Mouse (Mus musculus) forebrain, embryonic 13.5 days (tissue): ENCODE data around the gene Mypn. TPM values are rescaled to one million over a fixed set of nuclear protein-coding genes. Genes with fewer than 3 reads are reported as not detected.

ENCODE experiments used
- ATAC-seq: fragments of 200-750 bp; cut with Nextera tagmentation; 2 replicates; pipeline ENCODE4 v1.8.0; 2017
- H3K27ac ChIP-seq: fragments of 300-500 bp; sonication (generic); 2 replicates; pipeline ENCODE4 v1.5.1; 2015; ENCODE audit warnings: inconsistent platforms, mild to moderate bottlenecking, moderate library complexity
- H3K27me3 ChIP-seq: fragments of 300-500 bp; sonication (generic); 2 replicates; pipeline ENCODE4 v1.6.1; 2015; ENCODE audit warnings: mild to moderate bottlenecking, inconsistent platforms
- H3K36me3 ChIP-seq: fragments of 300-500 bp; sonication (generic); 2 replicates; pipeline ENCODE4 v1.6.1; 2015; ENCODE audit warnings: mild to moderate bottlenecking, inconsistent platforms; ENCODE audit not compliant: poor library complexity, severe bottlenecking
- H3K4me1 ChIP-seq: fragments of 300-500 bp; sonication (generic); 2 replicates; pipeline ENCODE4 v1.6.1; 2015; ENCODE audit warnings: inconsistent platforms
- H3K4me2 ChIP-seq: fragments of 300-500 bp; sonication (generic); 2 replicates; pipeline ENCODE4 v1.6.1; 2015; ENCODE audit warnings: inconsistent platforms, mild to moderate bottlenecking, moderate library complexity
- H3K4me3 ChIP-seq: fragments of 300-500 bp; sonication (generic); 2 replicates; pipeline ENCODE4 v1.5.1; 2015; ENCODE audit warnings: mild to moderate bottlenecking, inconsistent platforms
- H3K9ac ChIP-seq: fragments of 300-500 bp; sonication (generic); 2 replicates; pipeline ENCODE4 v1.6.1; 2015; ENCODE audit warnings: mild to moderate bottlenecking, inconsistent platforms
- H3K9me3 ChIP-seq: fragments of 300-500 bp; sonication (generic); replicated peaks from 2 replicates; pipeline ENCODE4 v1.6.1; 2016; ENCODE audit warnings: inconsistent platforms
- WGBS: fragments of 180-500 bp; shearing (Covaris S2); methylation state at CpG from one replicate; pipeline ENCODE4 v1.1.7; 2015; 5-methylcytosine and 5-hydroxymethylcytosine counted together
- polyA plus RNA-seq: library from polyadenylated mRNA; unstranded; fragments of >200 nt; fragmentation: Nextera tagmentation; extraction: Ambion mirVana; gene quantifications from 2 replicates; pipeline ENCODE4 v1.2.1, GENCODE M21; 2015

Gene Mypn
- polyA plus RNA-seq, 1 experiment from 2014 or later: not detected

- ATAC-seq: no peak
- Histone ChIP-seq H3K36me3 (no peaks in the 10 kb centered on the region), H3K4me1 (no peaks in the 10 kb centered on the region), H3K27me3 (no peaks in the 10 kb centered on the region), H3K27ac (no peak overlapping the region), H3K4me3 (no peak overlapping the region), H3K4me2 (no peak overlapping the region), H3K9ac (no peak overlapping the region), H3K9me3 (no peaks in the 10 kb centered on the region)
- 84% methylated on average over 14 of the region's 14 CpGs for whole genome bisulfite sequencing
These were observed 83.8 kb downstream of the Mypn start for GRCm38 (mm10) chr10:63119916-63120315.

- H3K9me3 ChIP-seq: no peaks in the 10 kb centered on the region
- no peak overlapping the region for H3K9ac ChIP-seq
- no peaks in the 10 kb centered on the region for H3K4me1 ChIP-seq
- no peaks in the 10 kb centered on the region for H3K36me3 ChIP-seq
- no peak overlapping the region for H3K4me2 ChIP-seq
- 93% methylated on average over 8 of the region's 8 CpGs for WGBS
- no peak overlapping the region for H3K27ac ChIP-seq
- no peaks in the 10 kb centered on the region for H3K27me3 ChIP-seq
- ATAC-seq: no peak
- H3K4me3 ChIP-seq: no peak overlapping the region
These were observed 86.2 kb downstream of the Mypn start for GRCm38 (mm10) chr10:63117583-63117982.

GRCm38 (mm10) chr10:63116376-63116775 lies 87.4 kb downstream of the Mypn start:
- Histone ChIP-seq H3K4me1 (no peaks in the 10 kb centered on the region), H3K36me3 (no peaks in the 10 kb centered on the region), H3K27me3 (no peaks in the 10 kb centered on the region), H3K4me3 (no peak overlapping the region), H3K9ac (no peak overlapping the region), H3K4me2 (no peak overlapping the region), H3K9me3 (no peaks in the 10 kb centered on the region), H3K27ac (no peak overlapping the region)
- WGBS: 96% methylated on average over 9 of the region's 9 CpGs
- ATAC-seq: no peak

- 88% methylated on average over 15 of the region's 15 CpGs for WGBS
- Histone ChIP-seq H3K27me3 (no peaks in the 10 kb centered on the region), H3K4me3 (no peak overlapping the region), H3K9me3 (no peaks in the 10 kb centered on the region), H3K27ac (no peak overlapping the region), H3K4me2 (no peak overlapping the region), H3K9ac (no peak overlapping the region), H3K36me3 (no peaks in the 10 kb centered on the region), H3K4me1 (no peaks in the 10 kb centered on the region)
- ATAC-seq: no peak
These were observed 87.9 kb downstream of the Mypn start for GRCm38 (mm10) chr10:63115881-63116280.

- no peaks in the 10 kb centered on the region for H3K4me1 ChIP-seq
- no peak overlapping the region for H3K9ac ChIP-seq
- no peaks in the 10 kb centered on the region for H3K9me3 ChIP-seq
- ATAC-seq: no peak
- H3K36me3 ChIP-seq: no peaks in the 10 kb centered on the region
- no peaks in the 10 kb centered on the region for H3K27me3 ChIP-seq
- WGBS: 88% methylated on average over 6 of the region's 6 CpGs
- no peak overlapping the region for H3K27ac ChIP-seq
- no peak overlapping the region for H3K4me3 ChIP-seq
- no peak overlapping the region for H3K4me2 ChIP-seq
These were observed 89.9 kb downstream of the Mypn start for GRCm38 (mm10) chr10:63113716-63114360.

GRCm38 (mm10) chr10:63113027-63113604 lies 90.6 kb downstream of the Mypn start:
- H3K4me1 ChIP-seq: no peaks in the 10 kb centered on the region
- WGBS: 51% methylated on average over 5 of the region's 5 CpGs
- 0 out of 2 replicates have a peak, but pooled peaks have one; percentile 30 for ATAC-seq

GRCm38 (mm10) chr10:63100657-63101056 lies 103.1 kb downstream of the Mypn start:
- Histone ChIP-seq H3K4me3 (peak overlapping the region; percentile 64), H3K9ac (peak overlapping the region; percentile 73), H3K4me1 (peaks cover 15% of the 10 kb centered on the region; the same call in 1 of the 2 replicates), H3K27me3 (peaks cover 9% of the 10 kb centered on the region; the same call in 1 of the 2 replicates), H3K4me2 (peak overlapping the region; percentile 96), H3K9me3 (no peaks in the 10 kb centered on the region), H3K27ac (no peak overlapping the region), H3K36me3 (no peaks in the 10 kb centered on the region)
- 9% methylated on average over 9 of the region's 9 CpGs for WGBS
- ATAC-seq: 0 out of 2 replicates have a peak, but pooled peaks have one; percentile 39

More at GRCm38 (mm10) chr10:63113027-63113604, 90.6 kb downstream of the Mypn start:
- H3K4me3 ChIP-seq: no peak overlapping the region
- no peaks in the 10 kb centered on the region for H3K27me3 ChIP-seq
- H3K9ac ChIP-seq: no peak overlapping the region
- no peaks in the 10 kb centered on the region for H3K9me3 ChIP-seq
- no peaks in the 10 kb centered on the region for H3K36me3 ChIP-seq
- no peak overlapping the region for H3K4me2 ChIP-seq
- H3K27ac ChIP-seq: no peak overlapping the region

GRCm38 (mm10) chr10:63099941-63100562 lies 103.7 kb downstream of the Mypn start:
- Histone ChIP-seq H3K27me3 (peaks cover 9% of the 10 kb centered on the region; the same call in 1 of the 2 replicates), H3K27ac (no peak overlapping the region), H3K9me3 (no peaks in the 10 kb centered on the region), H3K4me1 (peaks cover 15% of the 10 kb centered on the region; the same call in 1 of the 2 replicates), H3K4me2 (peak overlapping the region; percentile 96), H3K4me3 (peak overlapping the region; percentile 64), H3K36me3 (no peaks in the 10 kb centered on the region), H3K9ac (peak overlapping the region; percentile 73)
- peak; percentile 93 for ATAC-seq
- 0% methylated on average over 56 of the region's 62 CpGs for WGBS

GRCm38 (mm10) chr10:63099521-63099920 lies 104.2 kb downstream of the Mypn start, which contains the start of gene Atoh7:
TSS of gene Atoh7 (plus strand) at chr10:63099651.
- Histone ChIP-seq H3K9ac (peak within 1 kb of the TSS; percentile 73), H3K4me3 (peak within 1 kb of the TSS; percentile 64), H3K4me1 (peaks cover 15% of the 10 kb centered on the region; the same call in 1 of the 2 replicates), H3K4me2 (peak within 1 kb of the TSS; percentile 96), H3K9me3 (no peaks in the 10 kb centered on the region), H3K36me3 (no peaks in the 10 kb centered on the region), H3K27ac (no peak within 1 kb of the TSS), H3K27me3 (peaks cover 9% of the 10 kb centered on the region; the same call in 1 of the 2 replicates)
- 5% methylated on average over 16 of the region's 16 CpGs for WGBS
- ATAC-seq: 0 out of 2 replicates have a peak, but pooled peaks have one; percentile 23

GRCm38 (mm10) chr10:63098191-63098590 lies 105.6 kb downstream of the Mypn start:
- Histone ChIP-seq H3K27me3 (peaks cover 9% of the 10 kb centered on the region; the same call in 1 of the 2 replicates), H3K4me2 (no peak overlapping the region), H3K36me3 (no peaks in the 10 kb centered on the region), H3K9ac (no peak overlapping the region), H3K4me1 (peaks cover 15% of the 10 kb centered on the region; the same call in 1 of the 2 replicates), H3K4me3 (no peak overlapping the region), H3K27ac (no peak overlapping the region), H3K9me3 (no peaks in the 10 kb centered on the region)
- WGBS: 52% methylated on average over 12 of the region's 12 CpGs
- no peak for ATAC-seq

- Histone ChIP-seq H3K9me3 (no peaks in the 10 kb centered on the region), H3K27ac (no peak overlapping the region), H3K27me3 (peaks cover 9% of the 10 kb centered on the region; the same call in 1 of the 2 replicates), H3K36me3 (no peaks in the 10 kb centered on the region), H3K4me3 (no peak overlapping the region), H3K9ac (no peak overlapping the region), H3K4me2 (no peak overlapping the region), H3K4me1 (peaks cover 15% of the 10 kb centered on the region; the same call in 1 of the 2 replicates)
- WGBS: 72% methylated on average over 2 of the region's 2 CpGs
- ATAC-seq: no peak
These were observed 107.0 kb downstream of the Mypn start for GRCm38 (mm10) chr10:63096757-63097156.
